Mouse (Mus musculus) spleen, postnatal 36 days (tissue): ENCODE results near the gene Mstn.

Source experiments
- DNase-seq, 2 experiments: peaks; one replicate each; pipeline ENCODE4 v3.0.0; 2022; ENCODE audit warnings: low spot score in 2 of 2, mixed read lengths in 1 of 2

Gene Mstn

GRCm38 (mm10) chr1:53093180-53093579 lies 31.7 kb downstream of the Mstn start:
- DNase-seq = no peak

DNA sequence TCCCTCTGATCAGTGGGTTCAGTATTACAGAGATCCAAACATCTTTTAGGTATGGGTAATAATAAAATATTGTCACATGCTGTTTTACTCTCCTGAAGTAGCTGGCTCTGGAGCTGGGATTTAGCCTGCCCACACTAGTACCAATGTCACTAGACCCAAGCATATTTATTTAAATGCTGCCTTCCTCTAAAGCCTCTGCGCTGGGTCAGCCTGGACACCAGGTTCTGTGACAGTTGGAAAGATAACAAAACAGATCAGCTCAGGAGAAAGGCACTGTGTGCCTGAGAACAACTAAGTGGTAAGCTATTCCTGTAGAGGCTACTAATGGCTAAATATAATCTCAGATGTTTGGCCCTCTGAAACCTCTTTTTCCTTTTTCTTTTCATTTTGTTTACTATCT lies 49.1 kb downstream of the Mstn start:
- no peak for DNase-seq
